Mouse (Mus musculus): Measurements from ENCODE around the gene Gm1113. TPM values are rescaled to one million over a fixed set of nuclear protein-coding genes. Genes with fewer than 3 reads are reported as not detected.
A peak's percentile ranks its signal among the peaks of the same experiment; 100 is the strongest.

Gm1113 gene
- polyA plus RNA-seq, 1 experiment from 2014 or later, result not detected

DNA sequence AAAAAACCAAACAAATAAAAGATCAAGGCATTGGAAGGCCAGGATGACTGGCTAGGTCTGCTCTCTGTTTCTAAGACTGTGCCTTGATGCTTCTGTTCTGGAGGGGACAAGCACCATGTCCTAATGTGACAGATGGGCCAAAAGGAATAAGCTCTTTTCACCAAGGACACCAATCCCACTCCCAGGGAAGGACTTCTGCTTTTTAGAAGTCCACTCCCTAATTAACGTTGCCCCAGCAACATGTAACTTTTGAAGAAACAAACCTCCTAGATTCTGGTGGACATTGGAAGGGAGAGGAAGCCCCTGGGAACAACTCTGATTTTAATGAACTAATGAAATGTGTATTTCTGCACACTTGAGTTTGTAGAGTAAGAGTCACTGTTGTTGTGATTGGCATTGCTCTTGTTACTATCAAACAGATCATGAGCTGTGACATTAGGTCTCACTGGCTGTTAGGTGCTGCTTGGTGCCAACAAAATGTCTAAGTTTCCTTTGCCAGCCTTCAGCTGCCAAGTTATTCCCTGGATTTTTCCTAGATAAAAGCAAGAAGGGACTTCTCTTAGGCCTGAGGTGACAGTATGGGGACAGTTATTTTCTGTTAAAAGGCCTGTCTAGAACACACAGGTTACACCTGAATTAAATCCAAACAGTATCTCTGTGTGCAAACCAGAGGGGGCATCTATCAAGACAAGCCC, 4.9 kb upstream of the Gm1113 start:
- WGBS, result 79% methylated on average over 1 of the region's 1 CpGs
- no peak overlapping the region for H3K27ac ChIP-seq (replicated peaks)
- no peaks in the 10 kb centered on the region for H3K36me3 ChIP-seq (replicated peaks)
- peaks cover 10% of the 10 kb centered on the region for H3K27me3 ChIP-seq (replicated peaks; ENCODE audit: low read depth, poor library complexity, severe bottlenecking)
- no peak for DNase-seq (ENCODE audit: low spot score)
- H3K4me1 ChIP-seq, result peaks cover 22% of the 10 kb centered on the region
- H3K9me3 ChIP-seq, result no peaks in the 10 kb centered on the region
- no peak overlapping the region for H3K4me3 ChIP-seq

DNA sequence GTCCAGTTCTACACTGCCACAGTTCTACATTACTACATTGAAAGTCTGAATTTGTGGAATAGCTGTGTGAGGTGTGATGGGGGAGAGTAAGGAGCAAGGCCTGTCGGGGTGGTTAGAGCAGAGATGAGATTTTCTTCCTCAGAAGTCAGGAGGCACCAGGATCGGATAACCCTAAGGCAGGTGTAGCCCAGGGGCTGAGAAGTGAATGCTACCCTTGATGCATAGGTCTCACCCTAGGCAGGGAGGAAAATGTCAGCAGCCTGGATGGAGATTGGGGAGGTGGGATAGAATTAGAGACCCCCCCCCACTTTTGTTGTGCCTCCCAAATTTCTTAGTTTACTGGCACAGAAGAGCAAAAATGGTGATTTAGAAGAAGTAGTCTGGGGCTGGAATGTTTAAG, 4.2 kb upstream of the Gm1113 start:
- WGBS, result 74% methylated on average over 2 of the region's 2 CpGs
- no peak for DNase-seq (ENCODE audit: low spot score)
- Histone ChIP-seq H3K27me3 (replicated peaks; ENCODE audit: low read depth, poor library complexity, severe bottlenecking) (peaks cover 10% of the 10 kb centered on the region), H3K9me3 (no peaks in the 10 kb centered on the region), H3K27ac (replicated peaks) (no peak overlapping the region), H3K4me1 (peaks cover 22% of the 10 kb centered on the region), H3K4me3 (no peak overlapping the region), H3K36me3 (replicated peaks) (no peaks in the 10 kb centered on the region)

DNA sequence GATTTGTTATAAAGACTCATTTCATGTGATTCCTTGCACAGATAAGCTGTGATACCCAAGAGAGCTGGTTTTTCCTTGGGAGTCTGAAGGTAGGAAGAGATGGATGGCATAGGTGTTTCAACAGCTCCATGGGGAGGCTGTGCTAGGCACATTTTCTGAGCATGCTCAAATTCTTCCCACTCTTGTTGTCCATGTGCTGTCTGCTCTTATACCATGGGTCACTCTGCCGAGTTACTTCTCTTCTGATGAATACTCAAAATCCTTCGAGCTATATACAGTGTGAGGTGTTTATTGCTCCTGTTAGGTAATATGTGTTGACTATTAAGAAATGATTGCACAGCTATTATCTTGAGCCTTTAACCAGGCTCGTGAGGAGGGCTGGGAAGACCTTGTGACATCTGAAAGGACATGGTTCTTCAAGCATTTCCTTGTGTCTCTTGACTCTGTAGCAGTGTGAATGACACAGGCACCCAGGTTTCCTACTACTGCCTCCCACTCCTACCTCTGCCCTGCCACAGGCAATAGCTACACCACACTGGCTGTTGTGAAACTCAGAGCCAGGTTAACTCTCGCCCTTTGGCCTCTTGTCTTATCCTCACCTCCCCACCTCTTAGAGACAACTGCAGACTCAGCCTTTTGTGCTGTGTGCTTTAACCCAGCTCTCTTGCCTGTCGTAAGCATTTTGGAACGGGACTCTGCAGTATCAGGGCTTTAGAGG, 2.7 kb upstream of the Gm1113 start:
- Histone ChIP-seq H3K27ac (replicated peaks) (0 out of 2 replicates have a peak overlapping the region, but pooled peaks have one; percentile 45), H3K9me3 (no peaks in the 10 kb centered on the region), H3K4me3 (no peak overlapping the region), H3K36me3 (replicated peaks) (no peaks in the 10 kb centered on the region), H3K27me3 (replicated peaks; ENCODE audit: low read depth, poor library complexity, severe bottlenecking) (peaks cover 10% of the 10 kb centered on the region), H3K4me1 (peaks cover 22% of the 10 kb centered on the region)
- no peak for DNase-seq (ENCODE audit: low spot score)
- 86% methylated on average over 6 of the region's 6 CpGs for whole genome bisulfite sequencing

DNA sequence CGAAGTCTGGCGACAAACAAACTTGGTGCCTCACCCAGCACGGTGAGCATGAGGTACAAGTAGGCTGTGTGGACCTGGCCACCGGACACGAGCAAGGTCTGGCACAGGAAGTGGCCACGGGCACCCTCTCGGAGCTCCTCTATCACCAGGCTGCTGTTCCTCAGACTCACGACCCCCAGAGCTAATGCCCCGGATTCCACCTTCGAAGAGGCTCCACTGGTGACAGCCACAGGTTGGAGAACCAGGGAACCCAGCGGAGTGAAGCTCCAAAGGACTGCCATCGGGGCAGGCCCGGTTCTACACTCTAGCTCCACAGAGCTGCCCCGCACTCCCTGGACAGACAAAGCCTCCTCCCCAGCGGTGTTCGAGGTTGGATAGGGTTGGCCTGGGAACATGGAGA, 1.4 kb downstream of the Gm1113 start:
- no peaks in the 10 kb centered on the region for H3K36me3 ChIP-seq (replicated peaks)
- no peaks in the 10 kb centered on the region for H3K9me3 ChIP-seq
- WGBS, result 92% methylated on average over 16 of the region's 16 CpGs
- H3K27me3 ChIP-seq (replicated peaks; ENCODE audit: low read depth, poor library complexity, severe bottlenecking), result peaks cover 18% of the 10 kb centered on the region
- H3K4me3 ChIP-seq, result no peak overlapping the region
- no peak overlapping the region for H3K27ac ChIP-seq (replicated peaks)
- DNase-seq (ENCODE audit: low spot score), result no peak
- peaks cover 7% of the 10 kb centered on the region; the same call in 1 of the 2 replicates for H3K4me1 ChIP-seq

DNA sequence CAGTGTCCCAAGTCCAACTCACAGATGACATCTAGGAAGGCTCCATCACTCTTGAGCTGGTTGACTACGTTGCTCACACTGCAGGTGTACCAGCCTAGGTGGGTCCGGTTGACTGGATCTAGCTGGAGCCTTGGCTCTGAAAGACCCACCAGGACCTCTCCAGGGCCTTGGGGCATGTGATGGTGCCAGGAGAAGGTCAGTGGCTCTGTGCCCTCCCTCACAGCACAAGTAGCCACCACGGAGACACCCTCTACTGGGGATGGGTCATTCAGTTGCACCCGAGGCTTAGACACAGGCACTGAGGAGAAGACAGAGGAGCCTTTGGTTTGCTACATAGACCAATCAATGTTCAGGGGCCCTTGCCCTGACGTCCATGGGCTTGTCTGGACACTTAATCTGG, 1.9 kb downstream of the Gm1113 start:
- Histone ChIP-seq H3K27me3 (replicated peaks; ENCODE audit: low read depth, poor library complexity, severe bottlenecking) (peaks cover 15% of the 10 kb centered on the region), H3K4me3 (no peak overlapping the region), H3K27ac (replicated peaks) (no peak overlapping the region), H3K4me1 (peaks cover 4% of the 10 kb centered on the region; the same call in 1 of the 2 replicates), H3K36me3 (replicated peaks) (no peaks in the 10 kb centered on the region), H3K9me3 (no peaks in the 10 kb centered on the region)
- no peak for DNase-seq (ENCODE audit: low spot score)
- WGBS, result 88% methylated on average over 5 of the region's 5 CpGs

DNA sequence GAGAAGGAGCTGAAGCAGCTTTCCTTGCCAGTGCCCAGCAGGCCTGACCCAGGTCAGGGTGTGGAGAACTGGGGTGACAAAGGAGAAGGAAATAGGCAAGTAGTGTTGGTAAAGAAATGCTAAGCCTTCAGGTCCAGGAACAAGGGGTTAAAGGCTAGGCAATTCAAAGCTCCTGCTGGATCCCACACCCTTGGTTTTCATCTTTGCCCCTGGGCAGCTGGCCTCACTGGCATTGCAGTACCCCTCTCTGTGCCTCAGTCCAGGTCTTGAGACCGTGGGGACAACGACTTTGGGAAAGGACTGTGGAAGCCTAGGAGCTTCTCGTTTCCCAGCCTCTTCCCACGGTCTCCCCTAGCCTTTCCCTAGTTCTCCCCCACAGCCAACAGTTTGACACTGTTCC, 4.2 kb downstream of the Gm1113 start:
- 90% methylated on average over 4 of the region's 4 CpGs for WGBS
- Histone ChIP-seq H3K36me3 (replicated peaks) (no peaks in the 10 kb centered on the region), H3K4me3 (no peak overlapping the region)

DNA sequence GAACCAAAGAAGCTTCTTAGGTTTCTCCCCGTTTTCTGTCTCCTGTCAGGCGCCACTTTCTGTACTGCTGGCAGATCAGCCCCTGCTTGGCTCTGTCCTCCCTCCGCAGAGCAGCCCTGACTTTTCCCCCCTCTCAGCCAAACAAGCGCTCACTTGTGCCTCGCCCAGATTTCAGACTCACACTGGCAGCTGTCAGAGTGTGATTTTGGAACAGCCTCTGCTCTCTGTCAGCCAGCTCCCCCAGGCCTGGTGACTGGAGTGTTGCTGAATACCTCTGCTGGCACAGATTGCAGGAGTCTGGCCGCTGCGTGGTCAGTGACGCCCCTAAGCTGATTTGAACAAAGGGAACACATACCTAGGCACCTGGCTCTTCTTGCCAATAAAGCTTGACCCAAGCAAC, 9.8 kb downstream of the Gm1113 start:
- WGBS, result 52% methylated on average over 8 of the region's 8 CpGs

More for the DNA sequence above, 4.2 kb downstream of the Gm1113 start:
- no peak overlapping the region for H3K27ac ChIP-seq (replicated peaks)
- H3K4me1 ChIP-seq, result no peaks in the 10 kb centered on the region
- DNase-seq (ENCODE audit: low spot score), result no peak
- H3K9me3 ChIP-seq, result no peaks in the 10 kb centered on the region
- H3K27me3 ChIP-seq (replicated peaks; ENCODE audit: low read depth, poor library complexity, severe bottlenecking), result peaks cover 11% of the 10 kb centered on the region

DNA sequence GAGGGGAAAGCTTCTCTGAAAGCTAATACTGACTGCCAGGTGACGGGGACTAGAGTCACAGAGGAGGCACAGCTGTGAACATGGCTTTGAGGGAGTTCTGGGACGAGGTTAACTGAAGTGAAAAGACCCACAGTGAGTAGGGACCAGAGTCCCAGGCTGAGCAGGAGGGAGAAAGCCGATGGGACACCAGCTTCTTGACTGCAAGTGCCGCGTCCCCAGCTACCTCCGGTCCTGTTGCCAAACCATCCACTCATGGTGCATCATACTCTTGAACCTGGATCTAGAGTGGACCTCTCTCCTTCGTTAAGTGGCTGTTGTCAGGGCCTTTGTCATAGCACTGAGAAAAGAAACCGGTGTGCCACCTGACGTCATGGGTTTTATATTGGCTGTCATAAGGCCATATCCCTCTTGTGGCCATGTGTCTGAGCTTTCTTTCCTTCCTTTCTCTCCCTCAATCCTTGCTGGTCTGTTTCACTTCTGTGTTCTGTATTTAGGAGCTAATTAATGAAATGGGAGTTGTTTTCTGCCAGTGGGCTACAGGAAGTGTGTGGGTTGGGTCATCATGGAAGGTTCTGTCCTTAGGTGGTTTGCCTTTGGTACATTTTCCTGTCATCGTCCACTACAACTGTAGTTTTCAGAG, 15.6 kb downstream of the Gm1113 start:
- no peak for DNase-seq (ENCODE audit: low spot score)
- 90% methylated on average over 10 of the region's 10 CpGs for WGBS
- H3K4me3 ChIP-seq, result no peak overlapping the region
- H3K9me3 ChIP-seq, result no peaks in the 10 kb centered on the region
- no peaks in the 10 kb centered on the region for H3K27me3 ChIP-seq (replicated peaks; ENCODE audit: low read depth, poor library complexity, severe bottlenecking)
- peaks cover 2% of the 10 kb centered on the region; the same call in 1 of the 2 replicates for H3K4me1 ChIP-seq
- peaks cover 77% of the 10 kb centered on the region for H3K36me3 ChIP-seq (replicated peaks)
- no peak overlapping the region for H3K27ac ChIP-seq (replicated peaks)

More for the DNA sequence above, 9.8 kb downstream of the Gm1113 start:
- H3K27ac ChIP-seq (replicated peaks), result no peak overlapping the region
- H3K27me3 ChIP-seq (replicated peaks; ENCODE audit: low read depth, poor library complexity, severe bottlenecking), result no peaks in the 10 kb centered on the region; the same call in 1 of the 2 replicates
- DNase-seq (ENCODE audit: low spot score), result peak; percentile 46
- peaks cover 30% of the 10 kb centered on the region for H3K36me3 ChIP-seq (replicated peaks)
- H3K4me3 ChIP-seq, result no peak overlapping the region
- H3K4me1 ChIP-seq, result peaks cover 12% of the 10 kb centered on the region
- no peaks in the 10 kb centered on the region for H3K9me3 ChIP-seq

DNA sequence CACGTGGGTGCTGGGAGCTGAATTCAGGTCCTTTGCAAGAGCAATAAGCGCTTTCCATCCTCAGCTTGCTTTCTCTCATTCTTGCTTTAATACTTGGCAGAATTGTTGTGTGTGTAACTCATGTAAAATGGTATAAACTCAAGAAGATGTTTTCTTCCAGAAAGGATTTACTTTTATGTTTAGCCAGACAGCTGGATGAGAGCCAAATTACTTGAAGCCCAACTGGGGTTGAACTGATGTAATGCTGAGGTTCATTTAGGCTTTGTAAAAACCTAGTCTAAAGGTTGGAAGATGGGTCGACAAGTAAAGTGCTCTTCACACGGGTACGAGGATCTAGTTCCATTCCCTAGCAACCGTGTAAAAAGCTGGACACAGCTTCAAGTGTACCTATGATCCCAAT, 18.1 kb downstream of the Gm1113 start:
- no peaks in the 10 kb centered on the region for H3K27me3 ChIP-seq (replicated peaks; ENCODE audit: low read depth, poor library complexity, severe bottlenecking)
- peaks cover 78% of the 10 kb centered on the region for H3K36me3 ChIP-seq (replicated peaks)
- H3K9me3 ChIP-seq, result no peaks in the 10 kb centered on the region

DNA sequence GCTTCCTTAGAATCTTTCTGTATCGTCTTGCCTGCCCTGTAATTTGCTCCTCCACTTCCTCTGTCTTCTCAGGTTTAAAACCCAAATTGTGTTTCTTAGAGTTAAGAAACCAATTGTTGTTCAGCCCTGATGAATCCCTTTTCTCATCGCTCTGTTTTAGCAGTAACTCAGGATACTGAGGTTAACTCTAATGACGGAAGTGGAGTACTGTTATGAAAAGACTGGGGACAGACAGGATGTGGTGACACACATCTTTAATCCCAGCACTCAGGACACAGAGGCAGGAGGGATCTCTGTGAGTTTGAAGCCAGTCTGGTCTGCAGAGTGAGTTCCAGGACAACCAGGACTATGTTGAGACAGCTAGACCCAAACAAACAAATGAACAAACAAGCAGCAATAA, 22.6 kb downstream of the Gm1113 start:
- Histone ChIP-seq H3K27me3 (replicated peaks; ENCODE audit: low read depth, poor library complexity, severe bottlenecking) (no peaks in the 10 kb centered on the region), H3K4me3 (no peak overlapping the region), H3K36me3 (replicated peaks) (peaks cover 65% of the 10 kb centered on the region), H3K9me3 (no peaks in the 10 kb centered on the region), H3K4me1 (peaks cover 31% of the 10 kb centered on the region), H3K27ac (replicated peaks) (no peak overlapping the region)
- WGBS, result 54% methylated on average over 3 of the region's 3 CpGs
- no peak for DNase-seq (ENCODE audit: low spot score)

More for the DNA sequence above, 18.1 kb downstream of the Gm1113 start:
- no peak overlapping the region for H3K4me3 ChIP-seq
- peaks cover 11% of the 10 kb centered on the region for H3K4me1 ChIP-seq
- DNase-seq (ENCODE audit: low spot score), result no peak
- H3K27ac ChIP-seq (replicated peaks), result no peak overlapping the region
- 90% methylated on average over 6 of the region's 6 CpGs for WGBS

DNA sequence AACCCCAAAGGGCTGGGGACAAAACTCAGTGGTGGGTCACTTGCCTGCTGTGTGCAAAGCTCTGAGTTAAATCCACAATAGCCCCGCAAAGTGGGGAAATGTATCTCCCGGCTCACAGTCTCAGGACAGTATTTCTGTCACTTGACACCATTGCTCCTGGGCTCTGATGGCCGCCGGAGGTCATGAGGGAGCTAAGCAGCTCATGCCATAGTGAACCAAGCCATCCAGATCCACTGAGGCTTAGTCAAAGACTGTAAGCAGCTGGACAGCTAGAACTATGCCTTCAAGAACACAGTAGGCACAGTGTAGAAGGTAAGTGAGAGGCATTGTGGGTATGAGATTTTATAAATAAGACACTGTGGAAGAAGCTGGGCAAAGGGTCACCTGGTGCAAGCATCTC, 23.1 kb downstream of the Gm1113 start:
- peaks cover 64% of the 10 kb centered on the region for H3K36me3 ChIP-seq (replicated peaks)
- peaks cover 31% of the 10 kb centered on the region for H3K4me1 ChIP-seq
- no peaks in the 10 kb centered on the region for H3K9me3 ChIP-seq
- 30% methylated on average over 4 of the region's 4 CpGs for WGBS
- DNase-seq (ENCODE audit: low spot score), result no peak
- no peak overlapping the region for H3K4me3 ChIP-seq
- no peak overlapping the region for H3K27ac ChIP-seq (replicated peaks)
- H3K27me3 ChIP-seq (replicated peaks; ENCODE audit: low read depth, poor library complexity, severe bottlenecking), result no peaks in the 10 kb centered on the region

DNA sequence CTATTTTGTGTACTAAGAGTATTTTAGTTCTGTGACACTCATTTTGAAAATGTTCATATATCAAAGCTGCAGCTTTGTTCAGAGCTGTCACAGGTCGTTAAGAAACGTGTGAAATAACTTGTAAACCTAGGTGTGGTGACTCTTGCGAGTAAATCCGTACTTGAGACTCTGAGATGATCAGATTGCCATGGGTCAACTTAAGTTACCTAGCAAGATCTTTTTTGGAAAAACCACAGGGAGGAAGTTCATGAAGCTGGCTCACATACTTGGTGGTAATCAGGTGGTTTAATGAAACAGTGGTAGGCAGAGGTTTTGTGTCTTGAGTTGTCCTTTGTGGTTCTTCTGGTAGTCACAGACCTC, 24.4 kb downstream of the Gm1113 start:
- no peaks in the 10 kb centered on the region for H3K9me3 ChIP-seq
- 66% methylated on average over 4 of the region's 4 CpGs for WGBS
- H3K27ac ChIP-seq (replicated peaks), result no peak overlapping the region
- H3K4me3 ChIP-seq, result no peak overlapping the region
- no peaks in the 10 kb centered on the region for H3K27me3 ChIP-seq (replicated peaks; ENCODE audit: low read depth, poor library complexity, severe bottlenecking)
- H3K36me3 ChIP-seq (replicated peaks), result peaks cover 66% of the 10 kb centered on the region
- DNase-seq (ENCODE audit: low spot score), result no peak
- peaks cover 31% of the 10 kb centered on the region for H3K4me1 ChIP-seq
